Mouse (Mus musculus) CH12.LX (cell line): ENCODE results near the gene Uba5.

Experiments used
- CTCF ChIP-seq, 2 experiments: IDR thresholded peaks in 1 of 2; conservative IDR thresholded peaks in 1 of 2; 2 replicates each; pipeline ENCODE4 v1.5.1; 2011 to 2012; ENCODE audit warnings: low read depth in 2 of 2, low read length in 2 of 2, improper control_type of control experiment in 1 of 2, inconsistent platforms in 1 of 2, mild to moderate bottlenecking in 1 of 2, moderate library complexity in 1 of 2
- E2F4 ChIP-seq: IDR thresholded peaks from 2 replicates; pipeline ENCODE4 v1.6.1; 2011; ENCODE audit warnings: low read depth, low read length, improper control_type of control experiment; ENCODE audit not compliant: insufficient replicate concordance
- JUN ChIP-seq: IDR thresholded peaks from 2 replicates; pipeline ENCODE4 v1.6.1; 2011; ENCODE audit warnings: low read depth, mild to moderate bottlenecking, low read length, improper control_type of control experiment, moderate library complexity; ENCODE audit not compliant: insufficient read depth
- MAX ChIP-seq: IDR thresholded peaks from 2 replicates; pipeline ENCODE4 v1.6.1; 2011; ENCODE audit warnings: low read length, improper control_type of control experiment
- POLR2A ChIP-seq: IDR thresholded peaks from 2 replicates; pipeline ENCODE4 v1.6.1; 2011; ENCODE audit warnings: low read depth, mild to moderate bottlenecking, improper control_type of control experiment, low read length
- TBP ChIP-seq: conservative IDR thresholded peaks from 2 replicates; pipeline ENCODE4 v1.6.1; 2011; ENCODE audit warnings: low read depth, low read length, improper control_type of control experiment
- TCF12 ChIP-seq: IDR thresholded peaks from 2 replicates; pipeline ENCODE4 v1.6.1; 2014; ENCODE audit warnings: low read depth, mild to moderate bottlenecking, inconsistent platforms, low read length, improper control_type of control experiment
- UBTF ChIP-seq: IDR thresholded peaks from 2 replicates; pipeline ENCODE4 v1.6.1; 2012; ENCODE audit warnings: low read depth, mild to moderate bottlenecking, inconsistent platforms, low read length, improper control_type of control experiment, moderate library complexity

- no peak for TF ChIP-seq MAX
- no peak for TF ChIP-seq TBP
- no peak for TF ChIP-seq UBTF
- no peak for TF ChIP-seq JUN
- TF ChIP-seq TCF12 = no peak
- TF ChIP-seq E2F4 = no peak
- no peak for TF ChIP-seq CTCF (conservative IDR thresholded peaks at IDR 0.05 in 1 of 2, IDR thresholded peaks at IDR 0.05 in 1 of 2; ENCODE audit: low read depth in 2 of 2, low read length in 2 of 2)
- TF ChIP-seq POLR2A = no peak
Measured at GRCm38 (mm10) chr9:104029861-104030260, 33.1 kb downstream of the Uba5 start.
